Mouse (Mus musculus): ENCODE results near the gene Efna4.
A peak's percentile ranks its signal among the peaks of the same experiment; 100 is the strongest.

Gene Efna4

GRCm38 (mm10) chr3:89361675-89362074, 23.8 kb upstream of the Efna4 start, which contains the start of gene Dcst2:
Dcst2 (plus strand) TSS chr3:89361975.
- DNase-seq (ENCODE audit: low read depth), result no peak

- DNase-seq (ENCODE audit: low read depth), result no peak
Measured at GRCm38 (mm10) chr3:89360237-89360636, 22.4 kb upstream of the Efna4 start.

DNA sequence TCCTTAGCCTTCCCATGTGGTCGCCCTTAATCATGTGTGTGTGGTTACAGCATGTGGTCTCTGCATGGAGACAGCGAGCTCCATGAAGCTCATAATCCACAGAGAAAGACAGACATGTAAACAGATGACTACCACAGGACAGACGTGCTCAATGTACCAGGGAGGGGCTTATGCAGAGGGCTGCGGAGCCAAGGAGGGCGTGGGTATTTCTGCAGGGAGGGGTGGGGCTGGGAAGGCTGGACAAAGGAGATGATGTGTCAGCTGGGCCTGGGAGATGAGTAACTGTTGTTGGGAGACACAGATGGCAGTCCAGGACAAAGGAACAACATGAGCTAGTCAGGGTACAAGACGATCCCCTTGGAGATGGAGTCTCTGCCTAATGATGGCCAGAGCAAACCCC, 21.8 kb upstream of the Efna4 start:
- DNase-seq (ENCODE audit: low read depth), result no peak

DNA sequence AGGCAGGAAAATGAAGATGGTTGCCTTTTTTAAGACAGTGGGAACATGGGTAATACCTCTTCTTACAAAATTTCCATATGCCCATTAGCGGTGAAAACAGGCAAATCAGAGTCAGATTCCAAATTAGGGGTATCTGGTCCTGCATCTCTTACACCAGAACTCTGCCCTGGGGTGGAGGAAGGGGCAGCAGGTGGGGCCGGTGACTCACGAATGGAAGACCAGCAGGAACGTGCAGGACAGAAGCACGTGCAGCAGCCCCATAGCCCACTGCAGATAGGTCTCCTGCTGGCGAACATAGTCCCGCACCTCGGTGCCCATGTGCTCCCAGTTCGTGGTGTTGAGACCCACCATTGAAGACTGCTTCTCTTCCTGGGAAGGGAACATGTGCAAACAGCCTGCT, 18.2 kb upstream of the Efna4 start:
- DNase-seq (ENCODE audit: low read depth), result no peak

- DNase-seq (ENCODE audit: low read depth), result no peak
Measured at GRCm38 (mm10) chr3:89355512-89355902, 17.7 kb upstream of the Efna4 start.

GRCm38 (mm10) chr3:89354816-89355511, 17.1 kb upstream of the Efna4 start:
- peak; percentile 50 for DNase-seq (ENCODE audit: low read depth)

DNA sequence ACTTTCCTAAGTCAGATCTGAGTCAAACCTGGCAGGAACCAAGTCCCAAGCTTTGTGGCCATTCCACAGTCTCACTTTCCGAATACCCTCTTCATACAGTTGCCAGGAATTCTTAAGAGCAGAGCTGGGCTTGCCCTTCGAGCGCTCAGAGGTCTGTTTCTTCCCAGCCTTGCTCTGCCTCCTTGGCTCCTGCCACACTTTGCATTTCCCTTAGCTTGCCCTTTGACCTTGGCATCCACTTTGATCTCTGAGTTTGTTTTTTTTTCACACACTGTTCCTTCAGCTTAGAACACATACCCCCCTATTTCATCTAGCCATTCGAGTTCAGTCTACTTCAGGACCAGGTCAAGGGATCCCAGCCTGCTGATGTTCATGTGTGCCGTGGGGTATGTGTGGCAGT, 13.4 kb upstream of the Efna4 start:
- DNase-seq (ENCODE audit: low read depth), result no peak

GRCm38 (mm10) chr3:89349869-89350501, 12.2 kb upstream of the Efna4 start, which contains the start of gene Adam15:
Adam15 (minus strand) TSS chr3:89349996.
- DNase-seq (ENCODE audit: low read depth), result peak; percentile 56

DNA sequence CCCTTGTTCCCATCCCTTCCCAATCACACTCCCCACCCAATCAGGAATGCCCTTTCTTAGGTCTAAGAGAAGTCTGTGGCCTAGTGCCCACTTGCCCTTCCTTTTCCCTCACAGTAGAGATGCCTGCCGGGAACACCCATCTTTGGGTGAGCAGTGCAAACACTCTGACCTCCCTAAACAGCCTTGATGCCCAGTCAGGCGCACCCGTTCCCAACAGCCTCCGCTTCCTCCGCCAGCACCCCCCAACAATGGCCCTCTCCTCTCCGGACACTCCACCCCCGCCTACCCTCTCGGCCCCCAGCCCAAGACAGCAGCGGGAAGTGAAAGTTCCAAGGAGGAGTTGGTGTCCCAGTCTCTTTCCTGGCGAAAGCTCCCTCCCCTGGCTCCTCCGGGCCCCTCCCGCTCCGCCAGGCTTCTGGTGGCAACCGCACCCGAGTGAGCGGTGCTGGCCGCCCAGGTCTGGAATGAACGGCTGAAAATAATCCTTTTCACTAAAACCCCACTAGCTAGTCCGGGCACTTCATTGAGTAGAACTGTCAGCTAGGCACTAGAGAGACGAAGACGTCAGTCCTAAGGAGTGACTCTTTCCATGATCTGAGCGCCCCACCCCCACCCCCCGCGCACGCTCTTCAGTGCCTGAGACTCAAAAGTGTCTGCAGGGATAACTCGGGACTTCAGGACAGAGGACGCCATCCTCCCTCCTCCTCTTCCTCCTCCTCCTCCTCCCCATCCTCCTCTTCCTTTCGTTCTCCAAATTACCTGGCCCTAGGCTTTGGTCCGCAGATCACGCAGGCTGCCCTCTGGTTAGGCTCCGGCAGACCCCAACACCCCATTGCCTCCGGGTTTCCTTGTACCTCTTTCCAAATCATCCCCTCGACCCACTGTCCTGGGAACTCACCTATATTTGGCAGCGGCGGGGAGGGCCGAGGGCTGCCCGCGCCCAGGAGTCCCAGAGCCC, 11.4 kb upstream of the Efna4 start:
- no peak for DNase-seq (ENCODE audit: low read depth)

DNA sequence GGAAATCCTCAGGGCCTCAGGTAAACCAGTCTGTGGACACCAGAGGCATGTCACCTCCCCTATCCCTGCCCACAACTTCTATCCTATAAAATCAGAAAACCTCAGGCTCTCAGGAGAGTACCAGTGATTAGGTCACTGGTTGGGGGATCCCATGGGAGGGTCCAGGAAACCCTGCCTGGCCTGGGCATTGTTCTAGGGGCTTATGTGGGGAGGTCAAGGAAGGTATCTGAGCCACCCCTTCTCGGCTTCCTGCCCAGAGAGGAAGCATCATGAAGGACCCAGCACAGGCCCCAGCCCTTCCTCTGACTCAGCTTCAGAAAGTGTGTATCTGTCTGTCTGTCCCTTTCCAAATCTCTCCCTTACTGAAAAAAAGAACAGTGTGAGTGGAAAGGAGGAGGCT, 10.1 kb upstream of the Efna4 start:
- DNase-seq (ENCODE audit: low read depth), result no peak

DNA sequence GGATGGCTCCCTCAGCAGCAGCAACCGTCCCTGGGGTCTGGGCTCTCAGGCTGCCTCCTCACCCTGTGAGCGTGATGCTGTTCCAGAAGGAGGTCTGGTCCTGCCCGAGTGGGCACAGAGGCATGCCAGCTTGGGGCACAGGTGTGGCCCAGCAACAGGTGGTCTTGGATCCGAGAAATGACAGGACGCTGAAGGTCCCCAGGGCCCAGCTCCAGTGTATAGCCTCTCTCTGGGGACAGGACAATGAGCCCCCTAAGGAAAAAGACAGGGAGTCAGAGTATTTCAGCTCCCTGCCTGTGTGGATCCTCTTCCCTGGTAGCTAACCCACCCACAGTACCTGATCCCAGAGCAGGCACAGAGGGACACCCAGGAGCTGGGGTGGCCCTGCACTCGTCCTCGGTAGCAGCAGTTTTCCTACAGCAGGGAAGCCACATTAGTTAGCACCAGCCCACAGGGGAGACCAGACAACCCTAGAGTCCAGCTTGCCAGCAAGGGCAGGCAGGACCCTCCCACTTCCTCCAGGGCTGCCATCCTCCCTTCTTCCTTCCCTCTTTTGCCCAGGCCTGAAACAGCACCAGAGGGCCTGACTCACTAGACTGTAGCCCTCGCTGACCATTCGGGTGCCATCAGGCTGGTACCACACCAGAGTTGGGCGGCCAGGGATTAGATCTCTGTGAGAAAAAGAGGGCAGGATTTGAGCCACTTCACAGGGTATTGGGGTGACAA, 9.2 kb upstream of the Efna4 start:
- DNase-seq (ENCODE audit: low read depth), result no peak

DNA sequence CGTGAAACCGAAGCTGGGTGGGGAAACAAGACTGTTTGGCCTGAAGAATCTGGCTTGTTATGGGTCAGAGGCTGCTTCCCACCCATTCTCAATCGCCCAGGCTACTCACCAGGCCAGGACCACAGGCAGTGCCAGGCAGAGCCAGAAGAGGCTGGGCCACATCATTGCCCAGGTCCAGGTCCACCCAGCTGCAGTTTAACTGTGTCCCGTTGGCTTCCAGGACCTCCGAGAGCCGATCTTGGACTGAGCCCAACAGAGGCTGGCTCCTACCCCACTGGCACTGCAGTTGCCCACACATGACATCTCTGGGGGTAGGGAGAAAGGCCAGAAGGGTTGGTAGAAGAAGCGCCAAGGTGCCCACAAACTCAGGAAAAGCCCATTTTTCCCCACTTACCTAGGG, 5.5 kb upstream of the Efna4 start:
- no peak for DNase-seq (ENCODE audit: low read depth)

DNA sequence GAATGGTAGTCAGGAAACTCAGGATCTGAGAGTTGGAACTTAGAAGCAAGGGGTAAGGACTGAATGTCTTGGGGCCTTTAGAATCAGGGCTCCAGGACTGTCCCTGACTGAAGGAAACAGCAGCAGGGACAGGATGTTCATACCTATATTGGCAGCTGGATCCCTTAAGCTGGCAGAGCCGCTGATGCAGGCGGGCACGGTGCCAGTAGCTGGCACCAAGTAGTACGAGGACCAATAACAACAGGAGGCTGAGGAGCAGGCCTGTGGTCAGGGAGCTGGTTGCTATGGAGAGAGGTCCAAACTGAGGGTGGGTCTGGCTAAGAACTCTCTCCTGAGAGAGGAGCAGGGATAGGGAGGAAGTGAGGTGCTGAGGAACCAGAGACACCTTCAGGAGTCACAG, 4.0 kb upstream of the Efna4 start:
- DNase-seq (ENCODE audit: low read depth), result no peak

DNA sequence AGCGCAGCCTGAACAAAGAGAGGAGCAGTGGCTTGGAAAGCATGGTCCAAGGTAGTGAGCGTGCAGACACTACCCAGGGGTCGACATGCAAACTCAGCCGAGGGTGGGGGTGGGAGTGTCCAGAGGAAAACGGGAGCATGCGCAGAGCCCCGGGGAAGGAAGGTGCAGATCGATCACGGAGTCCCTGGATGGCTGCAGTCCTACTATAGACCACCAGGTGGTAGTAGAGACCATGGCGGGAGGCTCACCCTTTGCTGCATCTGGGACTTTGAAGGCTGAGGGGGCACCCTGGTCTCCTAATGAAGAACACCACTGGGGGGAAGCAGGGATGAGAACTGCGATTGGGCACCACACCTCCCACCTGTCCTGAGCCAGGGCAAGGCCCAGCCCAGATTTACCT, 2.6 kb upstream of the Efna4 start:
- DNase-seq (ENCODE audit: low read depth), result peak; percentile 57

- DNase-seq (ENCODE audit: low read depth), result no peak
Measured at GRCm38 (mm10) chr3:89339416-89339815, 1.6 kb upstream of the Efna4 start.

DNA sequence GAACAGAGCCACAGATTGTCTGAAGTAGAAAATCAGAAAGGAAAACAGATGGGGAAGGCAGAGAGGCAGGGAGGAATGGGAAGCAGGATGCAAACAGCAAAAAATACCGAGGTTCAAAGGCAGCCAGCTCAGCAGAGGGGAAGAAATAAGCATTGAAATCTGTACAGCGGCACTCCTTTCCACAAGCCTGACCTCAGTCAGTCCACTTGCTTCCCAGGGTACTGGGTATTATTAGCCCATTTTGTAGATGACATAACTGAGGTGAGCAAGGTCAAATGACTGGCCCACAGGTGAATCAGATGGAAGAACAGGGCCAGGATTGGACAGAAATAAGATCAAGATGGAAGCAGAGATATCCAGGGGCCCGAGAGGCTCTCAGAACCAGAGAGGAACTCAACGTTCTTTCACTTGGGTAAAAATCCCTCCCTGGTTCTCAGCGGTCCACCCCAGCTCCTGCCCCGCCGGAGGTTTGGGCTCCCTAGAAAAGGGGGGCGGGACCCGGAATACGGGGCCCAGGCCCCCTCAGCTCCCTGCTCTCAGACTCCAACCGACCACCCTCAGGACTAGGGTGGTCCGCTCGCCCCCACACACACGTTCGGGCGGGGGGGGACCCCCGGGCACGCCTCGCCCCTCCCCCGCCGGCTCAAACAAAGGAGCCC, 637 bp downstream of the Efna4 start:
- DNase-seq (ENCODE audit: low read depth), result no peak

GRCm38 (mm10) chr3:89336529-89336928, 1.3 kb downstream of the Efna4 start:
- no peak for DNase-seq (ENCODE audit: low read depth)

DNA sequence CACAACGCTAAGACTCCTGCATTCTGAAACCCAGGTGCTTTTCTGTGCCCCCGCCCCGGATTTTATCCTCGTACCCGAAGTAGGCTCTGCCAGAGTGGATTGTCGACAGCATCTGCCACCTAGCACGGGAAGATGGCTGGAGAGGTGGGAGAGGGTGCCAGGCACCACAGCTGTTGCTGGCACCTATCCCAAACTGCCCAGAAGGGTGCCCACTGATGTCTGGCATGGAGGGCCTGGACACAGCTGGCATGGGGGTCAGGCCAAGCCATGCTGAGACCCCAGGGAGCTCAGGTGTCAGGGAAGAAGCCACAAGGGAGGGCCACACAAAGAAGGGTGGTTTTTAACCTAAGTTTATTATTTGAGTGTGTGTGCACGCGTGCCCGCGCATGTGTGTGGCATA, 4.8 kb downstream of the Efna4 start:
- DNase-seq (ENCODE audit: low read depth), result no peak

DNA sequence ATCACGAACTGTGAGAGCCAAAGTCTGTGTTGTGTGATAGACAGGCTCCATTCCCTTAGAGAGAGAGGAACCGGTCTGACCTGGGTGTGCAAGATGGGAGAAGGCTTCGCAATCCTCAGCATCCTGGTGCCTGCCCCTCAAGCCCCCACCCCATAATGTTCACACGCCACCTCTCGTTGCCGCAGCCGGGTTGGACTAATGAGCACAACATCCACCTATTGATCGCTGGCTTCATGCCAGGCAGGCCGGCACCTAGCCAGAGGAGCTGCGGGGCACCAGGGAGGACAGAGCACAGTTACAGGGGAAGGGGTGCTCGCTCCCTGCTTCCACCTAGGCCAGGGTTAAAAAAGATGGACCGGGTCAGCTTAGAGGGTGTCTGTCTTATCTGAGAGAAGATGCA, 5.4 kb downstream of the Efna4 start:
- no peak for DNase-seq (ENCODE audit: low read depth)

- no peak for DNase-seq (ENCODE audit: low read depth)
Measured at GRCm38 (mm10) chr3:89332013-89332412, 5.8 kb downstream of the Efna4 start.

GRCm38 (mm10) chr3:89331561-89331960, 6.3 kb downstream of the Efna4 start:
- DNase-seq (ENCODE audit: low read depth), result no peak

DNA sequence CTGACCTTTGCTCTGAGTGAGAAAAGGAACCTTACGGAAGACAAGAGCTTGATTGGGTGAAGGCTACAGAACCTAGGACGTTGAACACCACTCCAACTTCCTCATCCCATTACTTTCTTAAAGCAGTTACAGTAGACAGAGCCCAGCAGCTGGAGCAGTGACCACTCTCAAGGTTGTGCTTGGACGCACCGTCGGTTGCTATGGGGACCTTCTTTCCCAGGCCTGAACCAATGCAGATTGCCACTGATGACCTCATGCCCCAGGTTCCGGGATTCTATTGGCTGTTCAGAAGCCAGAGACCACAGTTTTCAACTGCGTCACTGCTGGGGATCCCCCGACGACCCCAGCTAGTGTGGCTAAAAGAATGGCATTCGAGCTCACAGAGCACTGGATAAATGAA, 6.9 kb downstream of the Efna4 start:
- no peak for DNase-seq (ENCODE audit: low read depth)
